Mouse (Mus musculus): ENCODE results near the gene Kif7. TPM values are rescaled to one million over a fixed set of nuclear protein-coding genes. Genes with fewer than 3 reads are reported as not detected.

Kif7 gene
- total RNA-seq (2021) = 1 to 10 TPM; 1.9 to 2.3 TPM

GRCm38 (mm10) chr7:79715187-79715981 lies at the start of gene Kif7:
Gene Kif7 (minus strand): TSS chr7:79715720.
- peak; percentile 29 to 36 for DNase-seq

- no peak for DNase-seq
These were observed 46.6 kb upstream of the Kif7 start for GRCm38 (mm10) chr7:79762106-79762505.

DNA sequence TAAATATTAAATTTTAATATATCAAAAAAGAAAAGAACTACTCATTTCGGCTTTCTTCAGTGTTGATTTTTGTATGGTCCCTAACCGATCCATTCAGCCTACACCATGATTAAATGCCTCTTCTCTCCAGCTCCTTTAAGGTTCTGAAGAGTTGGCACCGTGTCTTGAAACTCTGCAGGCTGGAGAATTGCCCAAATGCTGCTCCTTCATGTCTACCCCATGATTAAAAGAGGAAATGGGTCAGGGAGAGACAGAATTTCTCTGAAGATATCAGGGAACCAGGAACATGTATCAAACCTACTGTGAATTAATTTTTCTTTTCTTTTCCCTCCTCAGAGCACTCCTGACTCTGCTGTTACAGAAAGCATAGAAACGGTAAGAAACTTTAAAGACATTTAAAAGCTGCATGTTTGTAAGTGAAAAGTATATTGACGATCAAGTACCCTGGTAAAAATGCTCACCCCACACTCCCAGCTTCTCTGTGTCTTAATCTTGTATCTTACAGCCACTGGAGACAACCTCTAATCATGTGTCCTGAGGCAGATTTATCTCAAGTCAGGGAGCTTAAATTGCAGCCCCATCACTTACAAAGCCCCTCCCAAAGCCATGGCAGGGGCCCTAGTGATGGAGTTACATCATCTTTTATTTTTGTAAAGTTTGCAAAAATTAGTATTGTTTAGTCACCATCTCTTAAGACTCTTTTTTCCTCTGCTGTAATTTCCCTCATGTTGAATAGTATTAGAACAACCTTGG lies 45.8 kb upstream of the Kif7 start:
- no peak for DNase-seq

GRCm38 (mm10) chr7:79759766-79760165 lies 44.2 kb upstream of the Kif7 start:
- no peak for DNase-seq

- no peak for DNase-seq
These were observed 42.7 kb upstream of the Kif7 start for GRCm38 (mm10) chr7:79758176-79758575.

- DNase-seq = no peak
These were observed 40.8 kb upstream of the Kif7 start for GRCm38 (mm10) chr7:79756334-79756733.

DNA sequence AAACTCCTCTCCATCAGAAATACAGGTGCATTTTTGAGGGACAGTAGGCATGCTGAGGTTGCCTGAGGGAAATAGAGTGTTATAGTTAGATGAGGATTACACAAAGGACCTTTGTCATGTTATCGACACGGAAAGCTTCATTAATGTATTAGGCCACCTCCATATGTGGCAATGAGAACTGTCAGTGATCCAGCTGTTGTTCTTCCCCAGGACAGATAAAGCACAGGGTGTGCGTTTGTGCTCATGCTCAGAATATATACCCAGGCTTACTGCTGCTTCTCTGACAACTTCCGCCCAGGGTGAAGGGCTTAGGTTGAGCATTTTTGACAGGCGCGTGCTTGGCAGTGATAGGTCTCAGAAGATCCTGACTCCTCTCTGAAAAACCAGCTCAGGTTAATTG lies 34.0 kb upstream of the Kif7 start:
- DNase-seq = no peak

DNA sequence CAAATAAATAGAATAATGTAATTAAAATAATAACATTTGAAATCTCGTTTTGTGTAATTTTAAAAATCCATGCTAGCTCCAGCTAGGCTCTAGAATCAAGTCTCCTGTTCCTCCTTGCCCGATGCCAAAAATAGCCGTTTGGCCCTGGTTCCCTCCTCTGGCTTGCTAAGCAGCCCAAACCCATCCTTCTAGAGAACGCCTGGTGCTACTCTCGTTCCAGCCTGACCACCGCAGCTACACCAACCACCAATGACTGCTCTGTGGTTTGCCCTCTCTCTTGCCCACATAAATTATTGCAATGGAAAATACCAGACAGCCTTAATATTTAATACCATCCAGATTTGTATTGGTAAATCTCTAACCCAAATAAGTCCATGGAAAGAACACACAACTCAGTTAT lies 32.1 kb upstream of the Kif7 start:
- DNase-seq = no peak

GRCm38 (mm10) chr7:79744585-79744984 lies 29.1 kb upstream of the Kif7 start:
- DNase-seq = no peak

DNA sequence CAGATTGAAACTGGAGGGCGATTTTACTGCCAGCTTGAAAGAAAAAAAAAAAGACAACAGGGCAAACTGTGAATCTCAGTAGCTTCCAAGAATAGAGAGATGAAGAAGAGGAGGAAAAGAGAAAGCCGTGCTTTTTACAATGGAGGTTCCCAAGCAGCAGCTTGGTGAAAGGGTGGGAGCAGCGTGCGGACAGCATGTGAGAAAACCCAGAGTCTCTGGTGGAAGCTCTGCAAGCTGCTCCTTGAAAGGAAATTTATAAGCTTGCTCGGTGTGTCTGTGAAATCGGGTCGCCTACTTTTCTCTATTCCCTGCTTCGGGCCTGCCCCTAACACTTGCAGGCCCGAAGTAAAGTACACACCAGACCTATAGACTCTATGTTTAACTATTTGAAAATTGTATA lies 28.5 kb upstream of the Kif7 start:
- no peak for DNase-seq

GRCm38 (mm10) chr7:79742659-79743536 lies 27.4 kb upstream of the Kif7 start, which contains the start of the genes Pex11a and Wdr93:
Gene Pex11a (minus strand): TSS chr7:79743131.
Gene Wdr93 (plus strand): TSS chr7:79743163.
- peak; percentile 77 to 79 for DNase-seq

DNA sequence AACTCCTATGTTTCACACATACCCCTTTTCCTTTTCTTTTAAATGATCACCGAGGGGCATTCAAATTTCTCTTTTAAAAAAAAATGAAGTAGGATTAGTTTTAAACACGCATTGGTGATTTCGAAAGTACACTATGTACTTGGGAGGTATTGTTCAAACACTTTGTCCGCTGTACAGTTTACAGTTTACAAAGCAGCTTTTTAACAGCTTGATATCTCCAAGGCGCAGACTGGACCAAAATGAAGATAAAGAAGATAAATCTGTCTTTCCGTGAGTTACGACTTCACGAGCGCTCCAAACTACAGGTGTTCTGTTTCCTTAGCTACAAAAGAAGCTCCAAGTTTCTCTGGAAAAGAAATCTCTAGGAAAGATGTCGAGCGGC lies 26.7 kb upstream of the Kif7 start:
- no peak for DNase-seq

DNA sequence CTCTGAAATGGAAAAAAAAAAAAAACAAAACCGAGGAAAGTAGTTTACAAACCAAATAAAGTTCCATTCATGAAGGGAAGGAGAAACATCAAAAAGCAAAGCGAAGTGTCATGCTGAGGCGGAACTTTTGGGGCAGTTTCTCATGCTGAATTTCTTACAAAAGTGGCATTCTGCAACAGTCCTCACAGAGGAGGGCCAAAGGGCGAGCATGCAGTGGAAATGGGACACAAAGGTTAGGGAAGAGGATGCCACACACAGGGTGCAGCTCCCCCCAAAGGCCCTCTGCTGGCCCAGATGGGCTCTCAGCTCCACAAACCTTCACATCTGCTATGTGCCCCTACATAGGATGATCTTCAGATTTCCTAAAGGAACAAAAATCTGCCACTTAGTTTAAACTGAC lies 24.8 kb upstream of the Kif7 start:
- DNase-seq = no peak

GRCm38 (mm10) chr7:79738913-79739312 lies 23.4 kb upstream of the Kif7 start:
- DNase-seq = no peak

DNA sequence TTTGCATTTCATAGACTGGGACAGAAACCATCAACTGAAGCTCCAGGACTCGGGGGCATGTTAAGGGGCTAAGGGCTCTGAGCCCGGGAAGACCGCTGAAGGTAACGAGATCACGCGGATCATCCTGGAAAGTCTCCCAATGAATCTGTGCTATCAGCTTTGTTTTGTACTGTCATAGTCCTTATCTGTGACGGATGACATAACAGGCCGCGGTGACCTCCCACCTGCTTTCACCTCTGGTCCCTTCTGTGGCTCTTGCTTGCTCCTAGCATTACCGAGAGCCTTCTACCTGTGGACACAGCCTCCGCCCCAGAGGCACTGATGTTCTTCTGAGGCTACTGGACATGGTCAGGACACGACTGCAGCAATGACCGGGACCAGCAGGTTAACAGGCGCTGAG lies 21.0 kb upstream of the Kif7 start:
- DNase-seq = no peak

DNA sequence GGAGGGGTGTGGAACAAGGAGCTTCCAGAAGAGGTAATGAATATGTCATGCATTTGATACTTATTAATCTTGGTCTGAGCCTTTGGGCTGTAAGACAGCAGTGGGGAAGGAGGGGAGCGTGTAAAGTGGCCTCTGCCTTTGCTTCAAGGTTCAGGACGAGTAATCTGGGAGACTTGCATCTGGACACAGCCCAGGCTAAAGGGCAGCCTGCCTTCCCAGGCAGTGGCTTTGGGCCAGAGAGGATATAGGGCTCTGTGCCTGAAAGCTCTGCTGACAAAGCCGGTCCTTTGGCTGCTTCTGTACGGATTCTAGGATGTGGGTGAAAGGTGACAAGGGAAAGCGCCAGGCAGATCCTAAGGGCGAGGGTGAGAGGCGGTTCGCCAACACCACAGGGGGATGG lies 19.0 kb upstream of the Kif7 start:
- DNase-seq = no peak

DNA sequence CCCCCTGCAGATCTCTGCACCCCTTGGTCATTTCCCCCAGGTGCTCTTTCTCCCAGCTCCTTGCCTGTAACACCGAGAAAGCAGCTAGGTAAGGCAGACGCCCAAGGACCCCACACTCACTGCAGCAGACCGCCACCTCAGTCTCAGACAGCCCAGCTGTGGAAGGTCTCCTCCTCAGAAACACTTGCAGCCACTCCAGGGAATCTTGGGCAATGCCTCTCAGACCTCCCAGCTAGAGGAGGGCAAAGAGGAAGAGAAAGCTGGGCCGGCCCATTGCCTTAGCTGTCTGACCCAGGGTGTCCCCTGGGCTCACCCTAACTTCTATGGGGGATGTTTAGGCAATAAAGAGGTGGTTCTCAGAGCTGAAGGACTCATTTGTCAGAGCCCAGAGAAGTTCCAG lies 17.1 kb upstream of the Kif7 start, which contains the start of gene Plin1:
Gene Plin1 (minus strand): TSS at position 282 of the 400 bp plus-strand sequence.
- no peak for DNase-seq

DNA sequence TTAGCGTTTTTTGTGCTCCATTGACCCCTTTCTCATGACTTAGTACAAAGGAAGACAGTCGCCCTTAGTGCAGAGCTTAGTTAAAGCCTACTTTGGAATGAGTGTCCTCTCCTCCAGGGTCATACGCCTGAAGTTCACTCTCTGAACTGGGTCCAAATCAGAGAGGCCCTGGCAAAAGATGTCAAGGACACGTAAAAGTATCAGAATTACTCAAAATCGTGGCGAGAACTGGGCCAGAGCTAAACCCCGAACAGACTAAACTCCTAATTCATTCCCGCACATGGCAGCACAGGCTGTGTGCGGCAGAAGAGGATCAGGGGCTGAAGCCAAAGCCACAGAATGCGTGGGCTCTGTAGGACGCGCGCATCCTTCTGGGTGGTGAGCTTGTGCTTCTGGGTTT lies 15.9 kb upstream of the Kif7 start:
- DNase-seq = no peak

DNA sequence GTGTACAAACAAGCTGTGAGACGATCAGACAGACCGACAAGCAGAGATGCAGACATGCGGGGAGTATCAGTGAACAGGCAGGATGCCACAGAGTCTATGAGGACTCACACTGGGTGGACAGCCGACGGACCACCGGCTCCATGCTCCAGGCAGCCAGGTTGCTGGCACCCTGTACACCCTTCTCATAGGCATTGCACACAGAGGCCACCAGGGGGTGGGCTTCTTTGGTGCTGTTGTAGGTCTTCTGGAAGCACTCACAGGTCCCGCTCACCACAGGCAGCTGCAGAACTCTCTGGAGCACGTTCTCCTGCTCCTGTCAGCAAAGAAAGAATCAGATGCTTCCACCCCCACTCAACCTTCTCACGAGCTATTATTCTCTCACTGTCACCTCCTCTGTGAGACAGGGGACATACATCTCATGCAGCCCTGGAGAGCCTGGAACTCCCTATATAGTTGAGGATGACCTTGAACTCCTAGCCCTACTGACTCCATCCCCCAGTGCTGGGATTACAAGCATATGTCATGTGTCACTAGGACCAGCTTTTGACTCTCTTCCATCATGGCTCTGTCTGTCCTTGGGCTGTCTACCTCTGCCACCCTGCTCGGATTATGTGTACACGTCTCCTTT lies 14.3 kb upstream of the Kif7 start:
- DNase-seq = no peak

DNA sequence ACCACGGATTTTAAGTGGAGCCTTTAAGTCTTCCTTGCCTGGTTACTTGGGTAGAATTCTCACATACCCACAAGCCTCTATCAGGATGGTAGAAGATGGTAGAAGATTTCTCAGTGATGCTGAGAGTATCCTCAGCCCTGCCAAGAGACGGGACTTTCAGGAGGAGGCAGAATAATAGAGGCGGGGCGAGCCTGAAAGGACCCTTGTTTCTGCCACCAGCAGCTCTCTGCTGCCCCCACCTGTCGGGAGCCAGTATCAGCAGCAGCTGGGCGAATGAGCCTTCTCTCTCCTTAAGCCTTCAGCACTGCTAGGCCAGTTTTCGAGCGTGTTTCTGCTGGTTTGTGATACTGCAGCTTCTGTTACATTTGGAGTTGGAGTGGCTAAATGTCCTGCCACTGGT lies 13.6 kb upstream of the Kif7 start:
- DNase-seq = peak; percentile 51 to 64

DNA sequence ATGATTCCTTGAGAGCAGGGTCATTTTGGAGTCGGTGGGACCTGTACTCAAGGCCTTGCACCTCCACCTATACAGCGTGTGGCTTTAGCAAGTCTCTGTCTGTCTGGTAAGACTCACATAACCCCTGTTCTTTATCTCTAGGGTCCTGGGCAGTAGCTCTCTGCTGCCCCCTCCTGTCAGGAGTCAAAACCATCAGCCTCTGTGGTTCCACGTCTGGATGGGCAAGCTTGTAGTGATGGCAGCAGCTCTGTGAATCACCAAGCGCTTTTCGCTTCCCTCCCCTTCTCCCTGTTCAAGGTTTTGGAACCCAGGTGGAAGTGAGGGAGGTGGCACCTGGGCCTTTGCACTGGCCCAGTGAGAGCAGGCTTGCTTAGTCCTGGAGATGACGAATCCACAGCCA lies 12.7 kb upstream of the Kif7 start:
- DNase-seq = peak; percentile 40 to 49

GRCm38 (mm10) chr7:79727091-79727490 lies 11.6 kb upstream of the Kif7 start:
- DNase-seq = no peak
